Mouse (Mus musculus) c-Kit-positive CD71-negative TER-119-negative erythroid progenitor cells, embryonic 14.5 days (primary cell): Measurements from ENCODE around the gene Rbbp8nl.

Experiments
- DNase-seq: peaks from one replicate; pipeline ENCODE4 v3.0.0-alpha.2; 2013; ENCODE audit warnings: low read depth

Rbbp8nl gene

GRCm38 (mm10) chr2:180228592-180228991 is 61.1 kb downstream of the Rbbp8nl start:
- DNase-seq, result no peak

GRCm38 (mm10) chr2:180228060-180228458 is 61.6 kb downstream of the Rbbp8nl start:
- no peak for DNase-seq
